Mouse (Mus musculus): ENCODE results near the gene Vcp. TPM values are rescaled to one million over a fixed set of nuclear protein-coding genes. Genes with fewer than 3 reads are reported as not detected.
A peak's percentile ranks its signal among the peaks of the same experiment; 100 is the strongest.

The Vcp gene
- polyA plus RNA-seq, 1 experiment from 2014 or later, result 498 TPM

- Histone ChIP-seq H3K36me3 (ENCODE audit: control insufficient read depth, insufficient read depth, low read length) (peaks cover 29% of the 10 kb centered on the region), H3K4me3 (ENCODE audit: low read depth, low read length) (peak within 1 kb of the TSS; percentile 80), H3K9me3 (replicated peaks; ENCODE audit: control insufficient read depth, low read length, poor library complexity, severe bottlenecking) (no peaks in the 10 kb centered on the region), H3K4me2 (ENCODE audit: low read length) (peak within 1 kb of the TSS; percentile 79), H3K9ac (ENCODE audit: low read depth, low read length) (peak within 1 kb of the TSS; percentile 91), H3K4me1 (ENCODE audit: control insufficient read depth, insufficient read depth, low read length) (peaks cover 19% of the 10 kb centered on the region), H3K27me3 (ENCODE audit: control insufficient read depth, insufficient read depth, low read depth, low read length) (no peaks in the 10 kb centered on the region), H3K27ac (ENCODE audit: low read length) (peak within 1 kb of the TSS; percentile 89)
- under 1% methylated on average over 38 of the region's 38 CpGs for WGBS
- ATAC-seq, result peak; percentile 96
These were observed 31.1 kb upstream of the Vcp start, which contains the start of gene Stoml2 for GRCm38 (mm10) chr4:43031237-43031995. Stoml2 (minus strand) TSS chr4:43031710.

DNA sequence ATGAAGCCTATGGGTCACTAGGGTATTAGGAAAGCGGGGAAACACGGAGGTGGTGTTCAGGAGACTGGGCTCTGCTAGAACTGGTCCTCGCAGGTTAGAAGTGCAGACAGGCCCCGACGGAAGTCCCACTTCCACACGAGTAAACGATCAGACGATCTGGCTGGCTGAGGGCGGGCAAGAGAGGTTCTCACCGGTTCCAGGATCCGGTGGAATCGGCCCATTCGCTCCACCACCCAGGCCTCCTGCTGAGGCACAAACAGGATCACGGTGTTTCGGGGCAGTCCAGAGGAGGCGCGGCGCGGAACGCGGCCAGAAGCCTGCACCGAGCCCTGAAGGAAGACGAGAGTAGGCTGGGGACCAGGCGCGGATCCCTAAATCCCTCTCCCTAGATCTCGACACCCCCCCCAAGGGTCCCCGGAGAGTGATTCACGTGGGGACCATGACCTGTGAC, 30.5 kb upstream of the Vcp start:
- ATAC-seq, result peak; percentile 66
- WGBS, result under 1% methylated on average over 28 of the region's 28 CpGs
- H3K9ac ChIP-seq (ENCODE audit: low read depth, low read length), result peak overlapping the region; percentile 91
- peak overlapping the region; percentile 79 for H3K4me2 ChIP-seq (ENCODE audit: low read length)
- peaks cover 28% of the 10 kb centered on the region for H3K36me3 ChIP-seq (ENCODE audit: control insufficient read depth, insufficient read depth, low read length)
- H3K9me3 ChIP-seq (replicated peaks; ENCODE audit: control insufficient read depth, low read length, poor library complexity, severe bottlenecking), result no peaks in the 10 kb centered on the region
- peaks cover 19% of the 10 kb centered on the region for H3K4me1 ChIP-seq (ENCODE audit: control insufficient read depth, insufficient read depth, low read length)
- peak overlapping the region; percentile 80 for H3K4me3 ChIP-seq (ENCODE audit: low read depth, low read length)
- H3K27me3 ChIP-seq (ENCODE audit: control insufficient read depth, insufficient read depth, low read depth, low read length), result no peaks in the 10 kb centered on the region
- peak overlapping the region; percentile 89 for H3K27ac ChIP-seq (ENCODE audit: low read length)

- Histone ChIP-seq H3K9me3 (replicated peaks; ENCODE audit: control insufficient read depth, low read length, poor library complexity, severe bottlenecking) (no peaks in the 10 kb centered on the region), H3K27ac (ENCODE audit: low read length) (no peak overlapping the region), H3K4me2 (ENCODE audit: low read length) (peak overlapping the region; percentile 79), H3K27me3 (ENCODE audit: control insufficient read depth, insufficient read depth, low read depth, low read length) (no peaks in the 10 kb centered on the region), H3K4me3 (ENCODE audit: low read depth, low read length) (peak overlapping the region; percentile 80), H3K36me3 (ENCODE audit: control insufficient read depth, insufficient read depth, low read length) (peaks cover 26% of the 10 kb centered on the region), H3K4me1 (ENCODE audit: control insufficient read depth, insufficient read depth, low read length) (peaks cover 19% of the 10 kb centered on the region), H3K9ac (ENCODE audit: low read depth, low read length) (peak overlapping the region; percentile 91)
- ATAC-seq, result no peak
- 75% methylated on average over 9 of the region's 9 CpGs for WGBS
These were observed 30.0 kb upstream of the Vcp start for GRCm38 (mm10) chr4:43030352-43030751.

GRCm38 (mm10) chr4:43029749-43030148, 29.4 kb upstream of the Vcp start:
- Histone ChIP-seq H3K36me3 (ENCODE audit: control insufficient read depth, insufficient read depth, low read length) (peaks cover 25% of the 10 kb centered on the region), H3K9ac (ENCODE audit: low read depth, low read length) (no peak overlapping the region), H3K4me2 (ENCODE audit: low read length) (no peak overlapping the region), H3K27ac (ENCODE audit: low read length) (no peak overlapping the region), H3K27me3 (ENCODE audit: control insufficient read depth, insufficient read depth, low read depth, low read length) (no peaks in the 10 kb centered on the region), H3K4me3 (ENCODE audit: low read depth, low read length) (no peak overlapping the region), H3K9me3 (replicated peaks; ENCODE audit: control insufficient read depth, low read length, poor library complexity, severe bottlenecking) (no peaks in the 10 kb centered on the region), H3K4me1 (ENCODE audit: control insufficient read depth, insufficient read depth, low read length) (peaks cover 21% of the 10 kb centered on the region)
- WGBS, result 95% methylated on average over 9 of the region's 9 CpGs
- ATAC-seq, result no peak

DNA sequence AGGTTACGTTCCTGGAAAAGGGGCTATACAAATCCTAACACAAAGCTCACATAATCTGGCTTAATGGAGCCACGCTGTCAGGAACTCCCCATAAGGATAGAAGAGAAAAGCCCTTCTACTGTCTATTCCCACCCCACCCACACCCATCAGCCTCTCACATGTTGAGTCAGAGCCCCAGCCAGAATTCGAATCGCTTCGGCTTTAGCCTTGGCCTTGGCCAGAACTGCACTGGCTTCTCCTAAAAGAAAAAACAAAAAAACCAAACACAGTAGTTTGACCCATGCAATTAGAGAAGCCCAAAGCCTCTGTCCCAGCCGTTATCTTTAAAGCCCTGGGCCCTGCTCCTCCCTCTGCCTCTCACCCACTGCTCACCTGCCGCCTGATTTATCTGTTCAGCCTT, 28.8 kb upstream of the Vcp start:
- 93% methylated on average over 7 of the region's 7 CpGs for WGBS
- H3K27me3 ChIP-seq (ENCODE audit: control insufficient read depth, insufficient read depth, low read depth, low read length), result no peaks in the 10 kb centered on the region

GRCm38 (mm10) chr4:43025084-43025960, 25.0 kb upstream of the Vcp start, which contains the start of gene Pigo:
Pigo (minus strand) TSS chr4:43025819.
- peak within 1 kb of the TSS; percentile 67 for H3K9ac ChIP-seq (ENCODE audit: low read depth, low read length)
- H3K27me3 ChIP-seq (ENCODE audit: control insufficient read depth, insufficient read depth, low read depth, low read length), result no peaks in the 10 kb centered on the region
- H3K27ac ChIP-seq (ENCODE audit: low read length), result peak within 1 kb of the TSS; percentile 93
- H3K36me3 ChIP-seq (ENCODE audit: control insufficient read depth, insufficient read depth, low read length), result peaks cover 34% of the 10 kb centered on the region
- peaks cover 19% of the 10 kb centered on the region for H3K4me1 ChIP-seq (ENCODE audit: control insufficient read depth, insufficient read depth, low read length)
- no peaks in the 10 kb centered on the region for H3K9me3 ChIP-seq (replicated peaks; ENCODE audit: control insufficient read depth, low read length, poor library complexity, severe bottlenecking)
- peak within 1 kb of the TSS; percentile 60 for H3K4me3 ChIP-seq (ENCODE audit: low read depth, low read length)
- peak; percentile 96 for ATAC-seq
- 9% methylated on average over 42 of the region's 42 CpGs for WGBS
- H3K4me2 ChIP-seq (ENCODE audit: low read length), result peak within 1 kb of the TSS; percentile 62

More for the DNA sequence above, 28.8 kb upstream of the Vcp start:
- H3K9ac ChIP-seq (ENCODE audit: low read depth, low read length), result no peak overlapping the region
- H3K4me1 ChIP-seq (ENCODE audit: control insufficient read depth, insufficient read depth, low read length), result peaks cover 27% of the 10 kb centered on the region
- H3K4me2 ChIP-seq (ENCODE audit: low read length), result no peak overlapping the region
- H3K36me3 ChIP-seq (ENCODE audit: control insufficient read depth, insufficient read depth, low read length), result peaks cover 19% of the 10 kb centered on the region
- no peak overlapping the region for H3K4me3 ChIP-seq (ENCODE audit: low read depth, low read length)
- no peak overlapping the region for H3K27ac ChIP-seq (ENCODE audit: low read length)
- ATAC-seq, result no peak
- H3K9me3 ChIP-seq (replicated peaks; ENCODE audit: control insufficient read depth, low read length, poor library complexity, severe bottlenecking), result no peaks in the 10 kb centered on the region

DNA sequence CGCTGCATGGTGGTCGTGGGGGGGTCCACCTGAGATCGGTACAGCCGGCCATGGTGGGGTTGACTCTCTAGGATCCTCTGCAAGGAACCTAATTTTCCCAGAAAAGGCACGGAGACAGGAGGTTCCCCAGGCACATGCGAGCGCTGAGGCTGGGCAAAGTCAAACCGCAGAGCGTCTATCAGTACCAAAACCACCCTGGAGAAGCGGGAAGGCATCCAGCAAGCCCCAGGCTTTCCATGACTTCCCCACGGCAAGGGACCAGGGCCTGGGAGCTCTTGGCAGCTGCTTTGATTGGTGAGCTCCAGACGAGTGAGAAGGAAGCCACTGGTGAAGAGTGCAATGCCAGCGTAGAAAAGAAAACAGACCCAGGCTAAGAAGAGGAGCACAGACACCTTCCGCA, 24.4 kb upstream of the Vcp start:
- H3K4me3 ChIP-seq (ENCODE audit: low read depth, low read length), result peak overlapping the region; percentile 60

DNA sequence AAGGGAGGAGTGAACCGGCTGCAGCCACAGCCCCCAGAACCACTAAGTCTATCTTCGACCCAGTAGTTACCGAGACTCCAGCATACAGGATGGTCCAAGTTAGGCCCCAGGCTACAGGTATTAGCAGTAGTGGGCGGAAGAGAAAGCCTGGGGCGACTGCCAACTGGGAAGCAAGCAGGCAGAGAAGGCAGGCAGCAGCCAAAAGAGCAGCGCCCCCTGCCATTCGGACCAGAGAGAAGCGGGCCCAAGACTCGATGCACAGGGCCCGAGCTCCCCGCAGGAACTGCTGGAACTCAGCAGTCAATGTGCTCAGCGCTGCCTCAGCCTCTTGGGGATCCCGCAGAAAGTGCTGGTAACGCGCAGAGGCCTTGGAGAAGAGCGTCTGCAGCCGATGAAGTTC, 21.0 kb upstream of the Vcp start:
- H3K36me3 ChIP-seq (ENCODE audit: control insufficient read depth, insufficient read depth, low read length), result peaks cover 45% of the 10 kb centered on the region
- H3K4me1 ChIP-seq (ENCODE audit: control insufficient read depth, insufficient read depth, low read length), result peaks cover 14% of the 10 kb centered on the region
- H3K4me3 ChIP-seq (ENCODE audit: low read depth, low read length), result no peak overlapping the region
- H3K27me3 ChIP-seq (ENCODE audit: control insufficient read depth, insufficient read depth, low read depth, low read length), result no peaks in the 10 kb centered on the region
- ATAC-seq, result no peak
- WGBS, result 70% methylated on average over 17 of the region's 17 CpGs
- H3K9me3 ChIP-seq (replicated peaks; ENCODE audit: control insufficient read depth, low read length, poor library complexity, severe bottlenecking), result no peaks in the 10 kb centered on the region
- H3K27ac ChIP-seq (ENCODE audit: low read length), result no peak overlapping the region
- H3K9ac ChIP-seq (ENCODE audit: low read depth, low read length), result no peak overlapping the region
- H3K4me2 ChIP-seq (ENCODE audit: low read length), result no peak overlapping the region

More for the DNA sequence above, 24.4 kb upstream of the Vcp start:
- Histone ChIP-seq H3K27me3 (ENCODE audit: control insufficient read depth, insufficient read depth, low read depth, low read length) (no peaks in the 10 kb centered on the region), H3K27ac (ENCODE audit: low read length) (peak overlapping the region; percentile 93), H3K4me2 (ENCODE audit: low read length) (peak overlapping the region; percentile 62), H3K9ac (ENCODE audit: low read depth, low read length) (peak overlapping the region; percentile 67), H3K36me3 (ENCODE audit: control insufficient read depth, insufficient read depth, low read length) (peaks cover 36% of the 10 kb centered on the region), H3K9me3 (replicated peaks; ENCODE audit: control insufficient read depth, low read length, poor library complexity, severe bottlenecking) (no peaks in the 10 kb centered on the region), H3K4me1 (ENCODE audit: control insufficient read depth, insufficient read depth, low read length) (peaks cover 14% of the 10 kb centered on the region)
- ATAC-seq, result peak; percentile 4; the same call in 1 of the 2 replicates
- 86% methylated on average over 14 of the region's 14 CpGs for WGBS
